Mouse (Mus musculus): ENCODE data around the gene Prdx1. TPM values are rescaled to one million over a fixed set of nuclear protein-coding genes. Genes with fewer than 3 reads are reported as not detected.

Gene Prdx1
- polyA plus RNA-seq, 1 experiment from 2014 or later = 1,415 TPM

DNA sequence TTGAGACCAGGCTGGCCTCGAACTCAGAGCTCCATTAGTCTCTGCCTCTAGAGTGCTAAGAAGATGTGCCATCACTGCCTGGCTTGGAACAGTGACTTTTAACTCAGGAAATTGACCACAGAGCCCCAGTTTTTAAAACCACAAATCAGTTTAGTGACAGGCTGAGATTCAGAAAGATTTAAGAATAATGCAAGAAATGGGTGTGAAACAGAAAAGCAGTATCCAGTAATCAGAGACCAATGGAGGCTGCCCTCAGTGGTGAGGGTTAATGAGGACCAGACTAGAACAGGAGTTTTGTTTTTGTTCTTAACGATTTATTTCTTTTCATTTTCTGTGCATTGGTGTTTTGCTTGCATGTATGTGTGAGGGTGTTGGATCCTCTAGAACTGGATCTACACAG, 679 bp upstream of the Prdx1 start:
- Histone ChIP-seq H3K4me1 (peaks cover 19% of the 10 kb centered on the region), H3K36me3 (replicated peaks) (peaks cover 27% of the 10 kb centered on the region), H3K27me3 (replicated peaks; ENCODE audit: low read depth, poor library complexity, severe bottlenecking) (no peaks in the 10 kb centered on the region), H3K27ac (replicated peaks) (peak overlapping the region; percentile 96), H3K9me3 (no peaks in the 10 kb centered on the region), H3K4me3 (peak overlapping the region; percentile 80)
- DNase-seq (ENCODE audit: low spot score) = no peak
- 67% methylated on average over 2 of the region's 2 CpGs for WGBS

- peaks cover 19% of the 10 kb centered on the region for H3K4me1 ChIP-seq
- no peak overlapping the region for H3K27ac ChIP-seq (replicated peaks)
- H3K9me3 ChIP-seq = no peaks in the 10 kb centered on the region
- no peak for DNase-seq (ENCODE audit: low spot score)
- H3K4me3 ChIP-seq = peak overlapping the region; percentile 80
- peaks cover 51% of the 10 kb centered on the region for H3K36me3 ChIP-seq (replicated peaks)
- H3K27me3 ChIP-seq (replicated peaks; ENCODE audit: low read depth, poor library complexity, severe bottlenecking) = no peaks in the 10 kb centered on the region
- 64% methylated on average over 1 of the region's 1 CpGs for WGBS
These were observed 1.7 kb downstream of the Prdx1 start for GRCm38 (mm10) chr4:116687041-116687440.

DNA sequence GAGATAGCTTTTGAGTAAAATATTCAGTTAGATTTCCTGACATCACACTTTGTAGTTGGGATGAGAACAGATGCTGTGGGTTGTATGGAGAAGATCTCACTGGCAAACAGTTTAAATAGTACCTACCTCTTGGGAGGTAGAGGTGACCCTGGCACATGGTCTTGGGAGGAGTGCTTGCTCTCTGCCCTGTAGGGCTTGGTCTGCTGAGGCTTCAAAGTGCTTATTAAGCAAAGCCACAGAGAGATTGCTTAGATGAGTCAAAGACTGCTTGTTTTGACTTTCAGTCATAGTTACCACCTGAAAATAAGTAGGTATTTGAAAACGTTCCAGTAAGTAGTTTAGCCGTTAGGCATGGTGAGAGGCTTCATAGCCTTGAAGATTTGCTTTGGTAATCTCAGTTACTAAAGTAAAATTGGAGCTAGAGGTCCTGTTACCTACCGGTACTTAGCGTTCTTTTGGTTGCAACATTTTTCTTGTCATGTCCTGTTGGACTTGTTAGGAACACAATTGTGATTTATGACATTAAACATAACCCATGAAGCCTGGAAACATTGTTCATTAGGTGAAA, 4.0 kb downstream of the Prdx1 start:
- peaks cover 19% of the 10 kb centered on the region for H3K4me1 ChIP-seq
- WGBS = 92% methylated on average over 4 of the region's 4 CpGs
- no peak overlapping the region for H3K27ac ChIP-seq (replicated peaks)
- peaks cover 74% of the 10 kb centered on the region for H3K36me3 ChIP-seq (replicated peaks)
- no peak overlapping the region for H3K4me3 ChIP-seq
- H3K27me3 ChIP-seq (replicated peaks; ENCODE audit: low read depth, poor library complexity, severe bottlenecking) = no peaks in the 10 kb centered on the region
- H3K9me3 ChIP-seq = no peaks in the 10 kb centered on the region
- no peak for DNase-seq (ENCODE audit: low spot score)

DNA sequence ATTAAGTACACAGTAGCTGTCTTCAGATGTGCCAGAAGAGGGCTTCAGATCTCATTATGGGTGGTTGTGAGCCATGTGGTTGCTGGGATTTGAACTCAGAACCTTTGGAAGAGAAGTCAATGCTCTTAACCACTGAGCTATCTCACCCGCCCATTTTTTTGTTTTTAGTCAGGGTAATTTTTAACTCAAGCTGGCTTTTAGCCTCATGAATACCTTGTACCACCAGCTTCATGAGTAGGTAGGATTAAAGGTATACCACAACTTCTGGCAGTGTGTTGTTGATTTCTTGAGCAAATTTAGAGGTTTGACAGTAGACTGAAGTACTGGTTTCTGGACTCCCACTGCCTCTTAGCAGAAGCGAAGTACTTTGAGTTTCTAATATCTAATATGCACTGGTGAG, 6.8 kb downstream of the Prdx1 start:
- Histone ChIP-seq H3K4me3 (no peak overlapping the region), H3K4me1 (peaks cover 3% of the 10 kb centered on the region), H3K27ac (replicated peaks) (no peak overlapping the region), H3K36me3 (replicated peaks) (peaks cover 100% of the 10 kb centered on the region), H3K9me3 (no peaks in the 10 kb centered on the region), H3K27me3 (replicated peaks; ENCODE audit: low read depth, poor library complexity, severe bottlenecking) (no peaks in the 10 kb centered on the region)
- 89% methylated on average over 2 of the region's 2 CpGs for WGBS
- no peak for DNase-seq (ENCODE audit: low spot score)

GRCm38 (mm10) chr4:116693785-116694184, 8.4 kb downstream of the Prdx1 start:
- Histone ChIP-seq H3K27me3 (replicated peaks; ENCODE audit: low read depth, poor library complexity, severe bottlenecking) (no peaks in the 10 kb centered on the region), H3K4me3 (no peak overlapping the region), H3K36me3 (replicated peaks) (peaks cover 100% of the 10 kb centered on the region), H3K9me3 (no peaks in the 10 kb centered on the region), H3K27ac (replicated peaks) (no peak overlapping the region), H3K4me1 (no peaks in the 10 kb centered on the region)
- DNase-seq (ENCODE audit: low spot score) = no peak
- 66% methylated on average over 2 of the region's 2 CpGs for WGBS

DNA sequence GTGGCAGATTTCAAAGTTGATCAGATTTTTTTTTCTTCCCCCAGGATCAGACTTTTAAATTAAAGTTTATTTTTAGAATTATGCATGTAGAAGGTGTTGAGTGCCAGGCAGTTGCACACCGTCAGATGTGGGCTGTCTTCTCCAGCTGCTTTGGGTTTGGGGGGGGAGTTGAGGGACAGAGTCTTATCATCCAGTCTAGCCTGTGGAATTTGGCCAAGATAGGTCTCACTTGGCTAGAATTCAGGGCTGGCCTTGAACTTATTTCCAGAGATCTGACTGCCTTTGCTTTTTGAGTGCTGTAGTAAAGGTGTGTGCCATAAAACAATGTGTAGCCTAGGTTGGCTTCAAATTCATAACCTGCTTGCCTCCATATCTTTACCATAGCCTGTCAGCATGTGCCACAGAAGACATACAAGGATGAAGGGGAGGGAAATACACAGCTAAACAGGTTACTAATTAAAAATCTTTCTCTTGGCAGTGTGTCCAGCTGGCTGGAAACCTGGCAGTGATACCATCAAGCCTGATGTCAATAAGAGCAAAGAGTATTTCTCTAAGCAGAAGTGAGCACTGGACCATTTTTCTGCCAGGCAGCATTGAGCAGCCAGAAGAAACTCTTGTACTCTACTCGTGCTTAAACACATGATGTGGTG, 13.5 kb downstream of the Prdx1 start:
- Histone ChIP-seq H3K27me3 (replicated peaks; ENCODE audit: low read depth, poor library complexity, severe bottlenecking) (no peaks in the 10 kb centered on the region), H3K4me1 (no peaks in the 10 kb centered on the region), H3K4me3 (no peak overlapping the region), H3K9me3 (no peaks in the 10 kb centered on the region), H3K27ac (replicated peaks) (no peak overlapping the region), H3K36me3 (replicated peaks) (peaks cover 94% of the 10 kb centered on the region)
- DNase-seq (ENCODE audit: low spot score) = no peak
- WGBS = 93% methylated on average over 2 of the region's 2 CpGs

GRCm38 (mm10) chr4:116700964-116701363, 15.6 kb downstream of the Prdx1 start:
- DNase-seq (ENCODE audit: low spot score) = no peak
- Histone ChIP-seq H3K27ac (replicated peaks) (no peak overlapping the region), H3K36me3 (replicated peaks) (peaks cover 88% of the 10 kb centered on the region), H3K4me3 (no peak overlapping the region), H3K4me1 (no peaks in the 10 kb centered on the region), H3K27me3 (replicated peaks; ENCODE audit: low read depth, poor library complexity, severe bottlenecking) (no peaks in the 10 kb centered on the region), H3K9me3 (no peaks in the 10 kb centered on the region)
- 88% methylated on average over 1 of the region's 1 CpGs for WGBS

- H3K9me3 ChIP-seq = no peaks in the 10 kb centered on the region
- peaks cover 6% of the 10 kb centered on the region for H3K4me1 ChIP-seq
- H3K36me3 ChIP-seq (replicated peaks) = peaks cover 59% of the 10 kb centered on the region
- H3K27me3 ChIP-seq (replicated peaks; ENCODE audit: low read depth, poor library complexity, severe bottlenecking) = no peaks in the 10 kb centered on the region
- no peak overlapping the region for H3K27ac ChIP-seq (replicated peaks)
- 38% methylated on average over 6 of the region's 6 CpGs for WGBS
- H3K4me3 ChIP-seq = no peak overlapping the region
- peak; percentile 83 for DNase-seq (ENCODE audit: low spot score)
These were observed 18.5 kb downstream of the Prdx1 start for GRCm38 (mm10) chr4:116703804-116704203.

DNA sequence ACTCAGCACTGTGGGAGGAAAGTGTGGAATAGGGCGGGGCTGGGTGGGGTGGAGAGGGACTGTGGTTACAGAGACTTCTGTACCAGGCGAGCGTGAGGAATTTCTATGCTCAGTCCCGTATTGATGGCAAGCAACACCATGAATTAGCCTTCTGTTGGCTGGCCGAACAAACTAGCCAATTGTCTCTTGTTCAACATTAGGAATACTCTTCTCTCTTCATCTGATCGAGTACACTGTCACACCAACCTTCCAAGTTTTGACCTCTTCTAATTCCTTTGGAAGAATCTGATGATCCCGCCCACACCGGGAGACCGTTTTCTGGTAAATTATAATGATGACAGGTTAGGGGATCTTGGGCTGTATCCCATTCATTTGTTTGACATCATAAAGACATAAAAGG, 22.3 kb downstream of the Prdx1 start:
- no peaks in the 10 kb centered on the region for H3K27me3 ChIP-seq (replicated peaks; ENCODE audit: low read depth, poor library complexity, severe bottlenecking)
- H3K9me3 ChIP-seq = no peaks in the 10 kb centered on the region
- H3K4me3 ChIP-seq = peak overlapping the region; percentile 69
- H3K36me3 ChIP-seq (replicated peaks) = peaks cover 33% of the 10 kb centered on the region
- no peak for DNase-seq (ENCODE audit: low spot score)
- H3K27ac ChIP-seq (replicated peaks) = peak overlapping the region; percentile 82
- WGBS = 20% methylated on average over 9 of the region's 9 CpGs
- H3K4me1 ChIP-seq = peaks cover 19% of the 10 kb centered on the region

- Histone ChIP-seq H3K27me3 (replicated peaks; ENCODE audit: low read depth, poor library complexity, severe bottlenecking) (no peaks in the 10 kb centered on the region), H3K4me3 (peak within 1 kb of the TSS; percentile 69), H3K36me3 (replicated peaks) (peaks cover 28% of the 10 kb centered on the region), H3K9me3 (no peaks in the 10 kb centered on the region), H3K4me1 (peaks cover 19% of the 10 kb centered on the region), H3K27ac (replicated peaks) (peak within 1 kb of the TSS; percentile 82)
- under 1% methylated on average over 29 of the region's 29 CpGs for WGBS
- peak; percentile 91 for DNase-seq (ENCODE audit: low spot score)
These were observed 22.9 kb downstream of the Prdx1 start, which contains the start of the genes Mmachc and Ccdc163 for GRCm38 (mm10) chr4:116708201-116708764. Mmachc (minus strand) TSS chr4:116708406. Ccdc163 (plus strand) TSS chr4:116708509.

- Histone ChIP-seq H3K4me3 (peak overlapping the region; percentile 69), H3K36me3 (replicated peaks) (peaks cover 24% of the 10 kb centered on the region), H3K27me3 (replicated peaks; ENCODE audit: low read depth, poor library complexity, severe bottlenecking) (no peaks in the 10 kb centered on the region), H3K9me3 (no peaks in the 10 kb centered on the region), H3K27ac (replicated peaks) (peak overlapping the region; percentile 82), H3K4me1 (peaks cover 19% of the 10 kb centered on the region)
- DNase-seq (ENCODE audit: low spot score) = peak; percentile 26
- 6% methylated on average over 9 of the region's 9 CpGs for WGBS
These were observed 23.5 kb downstream of the Prdx1 start for GRCm38 (mm10) chr4:116708791-116709390.

GRCm38 (mm10) chr4:116710154-116710553, 24.8 kb downstream of the Prdx1 start:
- WGBS = 89% methylated on average over 2 of the region's 2 CpGs
- Histone ChIP-seq H3K36me3 (replicated peaks) (peaks cover 21% of the 10 kb centered on the region), H3K9me3 (no peaks in the 10 kb centered on the region), H3K27me3 (replicated peaks; ENCODE audit: low read depth, poor library complexity, severe bottlenecking) (no peaks in the 10 kb centered on the region), H3K4me3 (peak overlapping the region; percentile 69), H3K4me1 (peaks cover 19% of the 10 kb centered on the region), H3K27ac (replicated peaks) (no peak overlapping the region)
- DNase-seq (ENCODE audit: low spot score) = no peak

- H3K27me3 ChIP-seq (replicated peaks; ENCODE audit: low read depth, poor library complexity, severe bottlenecking) = no peaks in the 10 kb centered on the region
- H3K4me1 ChIP-seq = peaks cover 15% of the 10 kb centered on the region
- H3K9me3 ChIP-seq = no peaks in the 10 kb centered on the region
- WGBS = 84% methylated on average over 1 of the region's 1 CpGs
- DNase-seq (ENCODE audit: low spot score) = no peak
- H3K4me3 ChIP-seq = no peak overlapping the region
- H3K27ac ChIP-seq (replicated peaks) = no peak overlapping the region
- peaks cover 34% of the 10 kb centered on the region for H3K36me3 ChIP-seq (replicated peaks)
These were observed 27.2 kb downstream of the Prdx1 start for GRCm38 (mm10) chr4:116712536-116712935.
